Mouse (Mus musculus) midbrain, embryonic 11.5 days (tissue): ENCODE measurements around the gene Ly6g6c. TPM values are rescaled to one million over a fixed set of nuclear protein-coding genes. Genes with fewer than 3 reads are reported as not detected.
A peak's percentile ranks its signal among the peaks of the same experiment; 100 is the strongest.

Source experiments
- ATAC-seq: fragments of 200-750 bp; cut with Nextera tagmentation; 2 replicates; pipeline ENCODE4 v1.8.0; 2017; ENCODE audit warnings: moderate TSS enrichment, moderate library complexity; ENCODE audit not compliant: low FRiP score
- DNase-seq: peaks from one replicate; pipeline ENCODE4 v3.0.0; 2015; ENCODE audit warnings: low spot score; ENCODE audit errors: missing footprints
- H3K27ac ChIP-seq: fragments of 300-500 bp; sonication (generic); 2 replicates; pipeline ENCODE4 v1.5.1; 2014; ENCODE audit warnings: low read depth, low read length
- H3K27me3 ChIP-seq: fragments of 300-500 bp; sonication (generic); 2 replicates; pipeline ENCODE4 v1.6.1; 2014; ENCODE audit warnings: mild to moderate bottlenecking, low read length, moderate library complexity, mixed read lengths; ENCODE audit not compliant: control insufficient read depth, insufficient read depth
- H3K36me3 ChIP-seq: fragments of 300-500 bp; sonication (generic); 2 replicates; pipeline ENCODE4 v1.6.1; 2014; ENCODE audit warnings: mild to moderate bottlenecking, low read length, moderate library complexity, mixed read lengths; ENCODE audit not compliant: control insufficient read depth, insufficient read depth
- H3K4me1 ChIP-seq: fragments of 300-500 bp; sonication (generic); 2 replicates; pipeline ENCODE4 v1.6.1; 2014; ENCODE audit warnings: low read length; ENCODE audit not compliant: control insufficient read depth, insufficient read depth
- H3K4me2 ChIP-seq: fragments of 300-500 bp; sonication (generic); 2 replicates; pipeline ENCODE4 v1.6.1; 2014; ENCODE audit warnings: mild to moderate bottlenecking, moderate library complexity
- H3K4me3 ChIP-seq: fragments of 300-500 bp; sonication (generic); 2 replicates; pipeline ENCODE4 v1.5.1; 2014; ENCODE audit warnings: low read depth, low read length
- H3K9ac ChIP-seq: fragments of 300-500 bp; sonication (generic); 2 replicates; pipeline ENCODE4 v1.6.1; 2014; ENCODE audit warnings: low read length
- H3K9me3 ChIP-seq: fragments of 300-500 bp; sonication (generic); 2 replicates; pipeline ENCODE4 v1.6.1; 2016; ENCODE audit warnings: low read length; ENCODE audit not compliant: control insufficient read depth
- WGBS: fragments of 180-500 bp; shearing (Covaris S2); extraction: QIAGEN DNeasy Blood & Tissue Kit; methylation state at CpG from one replicate; pipeline ENCODE4 v1.1.7; 2014; 5-methylcytosine and 5-hydroxymethylcytosine counted together
- polyA plus RNA-seq: library from polyadenylated mRNA; unstranded; fragments of >200 nt; fragmentation: Nextera tagmentation; extraction: Ambion mirVana; gene quantifications from 2 replicates; pipeline ENCODE4 v1.2.1, GENCODE M21; 2014

Gene Ly6g6c
- polyA plus RNA-seq, 1 experiment from 2014 or later = not detected

- Histone ChIP-seq H3K27me3 (no peaks in the 10 kb centered on the region), H3K27ac (peak overlapping the region; percentile 90), H3K9ac (peak overlapping the region; percentile 83), H3K4me1 (peaks cover 52% of the 10 kb centered on the region), H3K4me2 (peak overlapping the region; percentile 68), H3K9me3 (no peaks in the 10 kb centered on the region), H3K4me3 (peak overlapping the region; percentile 54), H3K36me3 (peaks cover 10% of the 10 kb centered on the region)
- ATAC-seq (0 out of 2 replicates have a peak, but pooled peaks have one; percentile 6), DNase-seq (peak; percentile 97)
- under 1% methylated on average over 26 of the region's 27 CpGs for WGBS
Observed at GRCm38 (mm10) chr17:35050126-35050750, 14.9 kb upstream of the Ly6g6c start.

GRCm38 (mm10) chr17:35051156-35052086, 13.8 kb upstream of the Ly6g6c start:
- H3K4me3 ChIP-seq = peak overlapping the region; percentile 54
- peak overlapping the region; percentile 88 for H3K27ac ChIP-seq
- WGBS = 3% methylated on average over 21 of the region's 21 CpGs
- H3K9me3 ChIP-seq = no peaks in the 10 kb centered on the region
- ATAC-seq = peak; percentile 75
- H3K27me3 ChIP-seq = no peaks in the 10 kb centered on the region
- peaks cover 15% of the 10 kb centered on the region for H3K36me3 ChIP-seq
- H3K4me1 ChIP-seq = peaks cover 46% of the 10 kb centered on the region
- H3K4me2 ChIP-seq = peak overlapping the region; percentile 68
- H3K9ac ChIP-seq = peak overlapping the region; percentile 83
- peak; percentile 97 for DNase-seq

GRCm38 (mm10) chr17:35052271-35052798, 12.9 kb upstream of the Ly6g6c start:
- peaks cover 15% of the 10 kb centered on the region for H3K36me3 ChIP-seq

GRCm38 (mm10) chr17:35055691-35056495, 9.3 kb upstream of the Ly6g6c start:
- H3K4me1 ChIP-seq = peaks cover 27% of the 10 kb centered on the region
- WGBS = 93% methylated on average over 7 of the region's 7 CpGs
- no peak overlapping the region for H3K27ac ChIP-seq
- H3K9ac ChIP-seq = no peak overlapping the region
- H3K9me3 ChIP-seq = no peaks in the 10 kb centered on the region
- H3K27me3 ChIP-seq = no peaks in the 10 kb centered on the region
- H3K4me3 ChIP-seq = no peak overlapping the region
- H3K4me2 ChIP-seq = no peak overlapping the region
- peaks cover 18% of the 10 kb centered on the region for H3K36me3 ChIP-seq
- ATAC-seq = no peak
- no peak for DNase-seq

More at GRCm38 (mm10) chr17:35052271-35052798, 12.9 kb upstream of the Ly6g6c start:
- Histone ChIP-seq H3K4me3 (peak overlapping the region; percentile 54), H3K9ac (peak overlapping the region; percentile 83), H3K9me3 (no peaks in the 10 kb centered on the region), H3K27me3 (no peaks in the 10 kb centered on the region), H3K27ac (peak overlapping the region; percentile 88), H3K4me1 (peaks cover 40% of the 10 kb centered on the region), H3K4me2 (peak overlapping the region; percentile 68)
- no peak for ATAC-seq
- 81% methylated on average over 12 of the region's 12 CpGs for WGBS
- DNase-seq = no peak

GRCm38 (mm10) chr17:35057090-35057489, 8.1 kb upstream of the Ly6g6c start:
- H3K27me3 ChIP-seq = no peaks in the 10 kb centered on the region
- peaks cover 26% of the 10 kb centered on the region for H3K36me3 ChIP-seq
- WGBS = 81% methylated on average over 3 of the region's 3 CpGs
- ATAC-seq (no peak), DNase-seq (no peak)
- H3K4me2 ChIP-seq = no peak overlapping the region
- H3K9me3 ChIP-seq = no peaks in the 10 kb centered on the region
- H3K4me3 ChIP-seq = no peak overlapping the region
- no peak overlapping the region for H3K27ac ChIP-seq
- H3K4me1 ChIP-seq = peaks cover 19% of the 10 kb centered on the region
- H3K9ac ChIP-seq = no peak overlapping the region

- ATAC-seq (peak; percentile 5; the same call in 1 of the 2 replicates), DNase-seq (no peak)
- Histone ChIP-seq H3K4me2 (no peak overlapping the region; the same call in 1 of the 2 replicates), H3K4me3 (no peak overlapping the region; the same call in 1 of the 2 replicates), H3K36me3 (peaks cover 24% of the 10 kb centered on the region), H3K27me3 (no peaks in the 10 kb centered on the region), H3K27ac (peak overlapping the region; percentile 95), H3K9ac (peak overlapping the region; percentile 98), H3K4me1 (peaks cover 16% of the 10 kb centered on the region), H3K9me3 (no peaks in the 10 kb centered on the region)
- WGBS = 73% methylated on average over 9 of the region's 9 CpGs
Observed at GRCm38 (mm10) chr17:35058316-35058715, 6.9 kb upstream of the Ly6g6c start.

- peaks cover 18% of the 10 kb centered on the region for H3K36me3 ChIP-seq
- DNase-seq (peak; percentile 99), ATAC-seq (peak; percentile 96)
- under 1% methylated on average over 57 of the region's 57 CpGs for WGBS
- H3K27me3 ChIP-seq = no peaks in the 10 kb centered on the region
- H3K27ac ChIP-seq = peak within 1 kb of the TSS; percentile 95
- peak within 1 kb of the TSS; percentile 84 for H3K4me3 ChIP-seq
- H3K4me2 ChIP-seq = peak within 1 kb of the TSS; percentile 77
- no peaks in the 10 kb centered on the region for H3K9me3 ChIP-seq
- H3K4me1 ChIP-seq = peaks cover 16% of the 10 kb centered on the region
- H3K9ac ChIP-seq = peak within 1 kb of the TSS; percentile 98
Observed at GRCm38 (mm10) chr17:35058911-35059892, 6.0 kb upstream of the Ly6g6c start, which contains the start of gene Ddah2. TSS of gene Ddah2 (plus strand) at chr17:35059035.
